Mouse (Mus musculus) activated CD4-positive, CD25-positive, alpha-beta regulatory T cell, adult 9 weeks (primary cell): ENCODE measurements around the gene Cog7. TPM values are rescaled to one million over a fixed set of nuclear protein-coding genes. Genes with fewer than 3 reads are reported as not detected.

Source experiments
- polyA plus RNA-seq: library from polyadenylated mRNA; unstranded; fragments of 100-300 nt; shearing (Covaris generic); gene quantifications from one replicate; pipeline ENCODE4 v1.2.1, GENCODE M21; 2017

The Cog7 gene
- 15.3 TPM for polyA plus RNA-seq

GRCm38 (mm10) chr7:121981307-121981871 is at the start of gene Cog7:
Gene Cog7, minus strand, starts transcription at chr7:121981711.

GRCm38 (mm10) chr7:122020667-122021354 is 39.3 kb upstream of the Cog7 start, which contains the start of gene Gga2:
Gene Gga2, minus strand, starts transcription at chr7:122021222.

GRCm38 (mm10) chr7:121864858-121865585 is 116.5 kb downstream of the Cog7 start, which contains the start of gene Scnn1b:
Gene Scnn1b, plus strand, starts transcription at chr7:121865038.

Other genes starting within 250 kb of the Cog7 start
- gene Scnn1g, start 247.2 kb downstream of the Cog7 start, polyA plus RNA-seq, result 0.09 TPM
- gene Scnn1b, start 116.7 kb downstream of the Cog7 start, polyA plus RNA-seq, result 0.55 TPM
- 4.1 TPM for gene Gga2, start 39.5 kb upstream of the Cog7 start, polyA plus RNA-seq
- gene Ubfd1, start 85.5 kb upstream of the Cog7 start, polyA plus RNA-seq, result 13.1 TPM
- 16.3 TPM for gene Ears2, start 85.6 kb upstream of the Cog7 start, polyA plus RNA-seq
- 181 TPM for gene Ndufab1, start 120.2 kb upstream of the Cog7 start, polyA plus RNA-seq
- gene Palb2, start 151.3 kb upstream of the Cog7 start, polyA plus RNA-seq, result 8.2 TPM
- 153 TPM for gene Dctn5, start 151.3 kb upstream of the Cog7 start, polyA plus RNA-seq
- 8.2 TPM for gene Plk1, start 177.7 kb upstream of the Cog7 start, polyA plus RNA-seq
- not detected for gene Ern2, start 204.5 kb upstream of the Cog7 start, polyA plus RNA-seq
- not detected for gene Chp2, start 237.8 kb upstream of the Cog7 start, polyA plus RNA-seq